Mouse (Mus musculus): ENCODE measurements around the gene Arhgef16.

GRCm38 (mm10) chr4:154312935-154313621 is 11.6 kb upstream of the Arhgef16 start:
- TF ChIP-seq CTCF (IDR thresholded peaks at IDR 0.05; ENCODE audit: extremely low read depth, insufficient read length, insufficient replicate concordance, low read depth, low read length): no peak
- no peak for TF ChIP-seq POLR2A (IDR thresholded peaks at IDR 0.05; ENCODE audit: low read depth, low read length)
